Mouse (Mus musculus) lung, embryonic 16.5 days (tissue): ENCODE measurements around the gene Aldh1l1. TPM values are rescaled to one million over a fixed set of nuclear protein-coding genes. Genes with fewer than 3 reads are reported as not detected.
A peak's percentile ranks its signal among the peaks of the same experiment; 100 is the strongest.

Experiments
- ATAC-seq: fragments of 200-750 bp; cut with Nextera tagmentation; 2 replicates; pipeline ENCODE4 v1.8.0; 2017; ENCODE audit warnings: low read depth, mild to moderate bottlenecking, moderate library complexity
- H3K27ac ChIP-seq: fragments of 300-500 bp; sonication (generic); 2 replicates; pipeline ENCODE4 v1.5.1; 2014; ENCODE audit warnings: mild to moderate bottlenecking, control low read depth, low read length
- H3K27me3 ChIP-seq: fragments of 300-500 bp; sonication (generic); 2 replicates; pipeline ENCODE4 v1.6.1; 2014; ENCODE audit warnings: low read depth, low read length, mixed read lengths; ENCODE audit not compliant: control insufficient read depth, insufficient read depth
- H3K36me3 ChIP-seq: fragments of 300-500 bp; sonication (generic); 2 replicates; pipeline ENCODE4 v1.6.1; 2014; ENCODE audit warnings: low read length; ENCODE audit not compliant: control insufficient read depth, insufficient read depth
- H3K4me1 ChIP-seq: fragments of 300-500 bp; sonication (generic); replicated peaks from 2 replicates; pipeline ENCODE4 v1.6.1; 2014; ENCODE audit warnings: low read length, mixed read lengths; ENCODE audit not compliant: control insufficient read depth, insufficient read depth
- H3K4me2 ChIP-seq: fragments of 300-500 bp; sonication (generic); 2 replicates; pipeline ENCODE4 v1.6.1; 2014; ENCODE audit warnings: low read depth, low read length, control low read depth
- H3K4me3 ChIP-seq: fragments of 300-500 bp; sonication (generic); 2 replicates; pipeline ENCODE4 v1.5.1; 2014; ENCODE audit warnings: mild to moderate bottlenecking, low read length, control low read depth
- H3K9ac ChIP-seq: fragments of 300-500 bp; sonication (generic); 2 replicates; pipeline ENCODE4 v1.6.1; 2014; ENCODE audit warnings: low read length, control low read depth
- H3K9me3 ChIP-seq: fragments of 300-500 bp; sonication (generic); 2 replicates; pipeline ENCODE4 v1.6.1; 2016; ENCODE audit warnings: low read length; ENCODE audit not compliant: control insufficient read depth
- WGBS: fragments of 180-500 bp; shearing (Covaris S2); extraction: QIAGEN DNeasy Blood & Tissue Kit; methylation state at CpG from one replicate; pipeline ENCODE4 v1.1.7; 2014; 5-methylcytosine and 5-hydroxymethylcytosine counted together
- polyA plus RNA-seq: library from polyadenylated mRNA; unstranded; fragments of >200 nt; fragmentation: Nextera tagmentation; extraction: Ambion mirVana; gene quantifications from 2 replicates; pipeline ENCODE4 v1.2.1, GENCODE M21; 2015

The Aldh1l1 gene
- polyA plus RNA-seq, 1 experiment from 2014 or later, result 2.4 TPM

GRCm38 (mm10) chr6:90509085-90509484, 22.9 kb downstream of the Aldh1l1 start:
- H3K9me3 ChIP-seq, result no peaks in the 10 kb centered on the region
- H3K4me2 ChIP-seq, result no peak overlapping the region
- no peak overlapping the region for H3K9ac ChIP-seq
- ATAC-seq, result no peak
- 41% methylated on average over 6 of the region's 6 CpGs for WGBS
- peaks cover 36% of the 10 kb centered on the region for H3K4me1 ChIP-seq
- no peaks in the 10 kb centered on the region for H3K27me3 ChIP-seq
- H3K27ac ChIP-seq, result peak overlapping the region; percentile 98
- H3K36me3 ChIP-seq, result no peaks in the 10 kb centered on the region
- no peak overlapping the region for H3K4me3 ChIP-seq

GRCm38 (mm10) chr6:90512416-90512815, 26.2 kb downstream of the Aldh1l1 start:
- H3K27ac ChIP-seq, result no peak overlapping the region
- H3K36me3 ChIP-seq, result no peaks in the 10 kb centered on the region
- no peaks in the 10 kb centered on the region for H3K27me3 ChIP-seq
- ATAC-seq, result no peak
- H3K4me1 ChIP-seq, result peaks cover 22% of the 10 kb centered on the region
- no peak overlapping the region for H3K4me2 ChIP-seq
- no peak overlapping the region for H3K4me3 ChIP-seq
- no peaks in the 10 kb centered on the region for H3K9me3 ChIP-seq
- 81% methylated on average over 5 of the region's 5 CpGs for WGBS
- no peak overlapping the region for H3K9ac ChIP-seq

- ATAC-seq, result no peak
- Histone ChIP-seq H3K4me2 (no peak overlapping the region), H3K9me3 (no peaks in the 10 kb centered on the region), H3K4me1 (peaks cover 13% of the 10 kb centered on the region), H3K36me3 (no peaks in the 10 kb centered on the region), H3K4me3 (no peak overlapping the region), H3K27ac (no peak overlapping the region), H3K9ac (no peak overlapping the region), H3K27me3 (no peaks in the 10 kb centered on the region)
- WGBS, result 63% methylated on average over 5 of the region's 5 CpGs
These were observed 27.0 kb downstream of the Aldh1l1 start for GRCm38 (mm10) chr6:90513074-90513856.

GRCm38 (mm10) chr6:90514369-90514768, 28.1 kb downstream of the Aldh1l1 start:
- Histone ChIP-seq H3K27ac (no peak overlapping the region), H3K27me3 (no peaks in the 10 kb centered on the region), H3K4me2 (no peak overlapping the region), H3K9me3 (no peaks in the 10 kb centered on the region), H3K4me3 (no peak overlapping the region), H3K36me3 (no peaks in the 10 kb centered on the region), H3K9ac (no peak overlapping the region), H3K4me1 (peaks cover 3% of the 10 kb centered on the region; the same call in 1 of the 2 replicates)
- peak; percentile 71 for ATAC-seq

GRCm38 (mm10) chr6:90514883-90515405, 28.7 kb downstream of the Aldh1l1 start:
- H3K9me3 ChIP-seq, result no peaks in the 10 kb centered on the region
- no peak overlapping the region for H3K4me3 ChIP-seq
- no peaks in the 10 kb centered on the region for H3K36me3 ChIP-seq
- peaks cover 3% of the 10 kb centered on the region; the same call in 1 of the 2 replicates for H3K4me1 ChIP-seq
- ATAC-seq, result peak; percentile 84
- no peaks in the 10 kb centered on the region for H3K27me3 ChIP-seq
- H3K27ac ChIP-seq, result 0 out of 2 replicates have a peak overlapping the region, but pooled peaks have one; percentile 39
- 27% methylated on average over 4 of the region's 4 CpGs for WGBS
- no peak overlapping the region for H3K9ac ChIP-seq
- no peak overlapping the region for H3K4me2 ChIP-seq

GRCm38 (mm10) chr6:90518892-90519291, 32.7 kb downstream of the Aldh1l1 start:
- no peaks in the 10 kb centered on the region for H3K36me3 ChIP-seq
- 16% methylated on average over 3 of the region's 3 CpGs for WGBS
- no peak overlapping the region for H3K9ac ChIP-seq
- peaks cover 3% of the 10 kb centered on the region; the same call in 1 of the 2 replicates for H3K4me1 ChIP-seq
- H3K4me3 ChIP-seq, result no peak overlapping the region
- no peaks in the 10 kb centered on the region for H3K9me3 ChIP-seq
- ATAC-seq, result no peak
- no peaks in the 10 kb centered on the region for H3K27me3 ChIP-seq
- H3K4me2 ChIP-seq, result no peak overlapping the region
- H3K27ac ChIP-seq, result no peak overlapping the region

- no peak overlapping the region for H3K9ac ChIP-seq
- WGBS, result 40% methylated on average over 5 of the region's 5 CpGs
- no peaks in the 10 kb centered on the region for H3K36me3 ChIP-seq
- no peaks in the 10 kb centered on the region for H3K9me3 ChIP-seq
- H3K4me3 ChIP-seq, result no peak overlapping the region
- ATAC-seq, result no peak
- H3K4me2 ChIP-seq, result no peak overlapping the region
- H3K4me1 ChIP-seq, result peaks cover 3% of the 10 kb centered on the region; the same call in 1 of the 2 replicates
- H3K27ac ChIP-seq, result no peak overlapping the region
- H3K27me3 ChIP-seq, result no peaks in the 10 kb centered on the region
These were observed 33.1 kb downstream of the Aldh1l1 start for GRCm38 (mm10) chr6:90519375-90519774.

GRCm38 (mm10) chr6:90526406-90526805, 40.2 kb downstream of the Aldh1l1 start:
- Histone ChIP-seq H3K9me3 (no peaks in the 10 kb centered on the region), H3K36me3 (no peaks in the 10 kb centered on the region), H3K27me3 (no peaks in the 10 kb centered on the region), H3K27ac (no peak overlapping the region), H3K9ac (no peak overlapping the region), H3K4me1 (no peaks in the 10 kb centered on the region), H3K4me3 (no peak overlapping the region), H3K4me2 (no peak overlapping the region)
- WGBS, result 66% methylated on average over 3 of the region's 3 CpGs
- no peak for ATAC-seq

GRCm38 (mm10) chr6:90529461-90530046, 43.3 kb downstream of the Aldh1l1 start:
- Histone ChIP-seq H3K9ac (no peak overlapping the region), H3K36me3 (no peaks in the 10 kb centered on the region), H3K27me3 (no peaks in the 10 kb centered on the region), H3K4me1 (no peaks in the 10 kb centered on the region), H3K4me3 (no peak overlapping the region), H3K27ac (no peak overlapping the region), H3K9me3 (no peaks in the 10 kb centered on the region), H3K4me2 (no peak overlapping the region)
- 41% methylated on average over 2 of the region's 2 CpGs for WGBS
- no peak for ATAC-seq
